Mouse (Mus musculus): ENCODE measurements around the gene Rnf41. TPM values are rescaled to one million over a fixed set of nuclear protein-coding genes. Genes with fewer than 3 reads are reported as not detected.

Rnf41 gene
- total and polyA plus RNA-seq, 3 experiments, result 27.4 to 28.1 TPM; not detected in 1

GRCm38 (mm10) chr10:128459409-128460269 is 48.2 kb downstream of the Rnf41 start (continued):
- TF ChIP-seq EP300 (IDR thresholded peaks at IDR 0.05; ENCODE audit: low read depth in 1 of 2, low read length in 2 of 2) (peak; percentile 17 to 56; a peak in 1 of 4 replicates), SIN3A (IDR thresholded peaks at IDR 0.05; ENCODE audit: low read length) (no peak; the same call in 1 of the 2 replicates), USF2 (IDR thresholded peaks at IDR 0.05; ENCODE audit: borderline replicate concordance in 1 of 2, insufficient read depth in 1 of 2, low read depth in 1 of 2, low read length in 2 of 2) (no peak), E2F4 (IDR thresholded peaks at IDR 0.05; ENCODE audit: borderline replicate concordance, low read depth, low read length) (no peak), UBTF (IDR thresholded peaks at IDR 0.05; ENCODE audit: borderline replicate concordance, insufficient read depth, low read depth, low read length) (no peak), MAZ (IDR thresholded peaks at IDR 0.05; ENCODE audit: low read depth, low read length) (no peak), POLR2A (IDR thresholded peaks at IDR 0.05; ENCODE audit: control insufficient read depth in 1 of 2, insufficient read depth in 1 of 2, low read depth in 1 of 2, low read length in 2 of 2, poor library complexity in 1 of 2) (peak; percentile 18 to 51; a peak in 1 of 4 replicates), BHLHE40 (IDR thresholded peaks at IDR 0.05; ENCODE audit: borderline replicate concordance, low read depth, low read length) (0 out of 2 replicates have a peak, but pooled peaks have one; percentile 29), GABPA (IDR thresholded peaks at IDR 0.05; ENCODE audit: low read depth, low read length) (no peak), CTCF (IDR thresholded peaks at IDR 0.05 in 2 of 3, conservative IDR thresholded peaks at IDR 0.05 in 1 of 3; ENCODE audit: control insufficient read depth in 1 of 3, insufficient read depth in 1 of 3, low read depth in 2 of 3, low read length in 3 of 3, poor library complexity in 1 of 3, severe bottlenecking in 1 of 3) (no peak), ZC3H11A (IDR thresholded peaks at IDR 0.05; ENCODE audit: low read depth, low read length) (no peak), SMC3 (IDR thresholded peaks at IDR 0.05; ENCODE audit: low read depth, low read length) (no peak), ETS1 (IDR thresholded peaks at IDR 0.05; ENCODE audit: low read depth, low read length) (no peak), RCOR1 (IDR thresholded peaks at IDR 0.05; ENCODE audit: low read depth, low read length) (0 out of 2 replicates have a peak, but pooled peaks have one; percentile 38), MAFK (IDR thresholded peaks at IDR 0.05; ENCODE audit: borderline replicate concordance, low read depth, low read length) (no peak), CHD1 (IDR thresholded peaks at IDR 0.05; ENCODE audit: low read depth, low read length) (no peak), TCF12 (IDR thresholded peaks at IDR 0.05; ENCODE audit: low read depth, low read length) (peak; percentile 60; the same call in 1 of the 2 replicates), CHD2 (IDR thresholded peaks at IDR 0.05; ENCODE audit: low read length) (no peak; the same call in 1 of the 2 replicates), MAX (IDR thresholded peaks at IDR 0.05; ENCODE audit: low read length) (no peak), POLR2AphosphoS2 (IDR thresholded peaks at IDR 0.05; ENCODE audit: low read length) (peak; percentile 38; the same call in 1 of the 2 replicates), MEF2A (IDR thresholded peaks at IDR 0.05; ENCODE audit: extremely low read depth, insufficient replicate concordance, low read depth, low read length, poor library complexity, severe bottlenecking) (no peak)

- Histone ChIP-seq H3K27ac (ENCODE audit: control insufficient read depth, low read depth, low read length) (peak overlapping the region; percentile 95), H3K4me1 (ENCODE audit: control insufficient read depth in 1 of 2, insufficient read depth in 2 of 2, low read length in 2 of 2) (peaks cover 5 to 12% of the 10 kb centered on the region in 2 experiments; a peak in 2 of 4 replicates), H3K9me3 (replicated peaks; ENCODE audit: insufficient read depth, low read length) (no peaks in the 10 kb centered on the region), H3K36me3 (ENCODE audit: control insufficient read depth in 1 of 2, insufficient read depth in 2 of 2, low read length in 2 of 2) (peaks cover 7% of the 10 kb centered on the region in 2 experiments), H3K4me3 (ENCODE audit: control insufficient read depth in 1 of 2, insufficient read depth in 1 of 2, low read depth in 2 of 2, low read length in 2 of 2) (peak overlapping the region; percentile 97 to 98), H3K9ac (ENCODE audit: control insufficient read depth, low read depth, low read length, poor library complexity, severe bottlenecking) (peak overlapping the region; percentile 89), H3K79me2 (ENCODE audit: control insufficient read depth, insufficient read depth, low read length, poor library complexity) (peaks cover 21% of the 10 kb centered on the region), H3K27me3 (ENCODE audit: control insufficient read depth in 1 of 2, insufficient read depth in 2 of 2, low read length in 2 of 2) (no peaks in the 10 kb centered on the region)
- TF ChIP-seq SIN3A (IDR thresholded peaks at IDR 0.05; ENCODE audit: low read length) (0 out of 2 replicates have a peak, but pooled peaks have one; percentile 47), POLR2AphosphoS5 (IDR thresholded peaks at IDR 0.05; ENCODE audit: borderline replicate concordance, low read depth, low read length) (no peak)
- DNase-seq (ENCODE audit: low read depth, low spot score), result no peak
Observed at GRCm38 (mm10) chr10:128460270-128460630, 48.8 kb downstream of the Rnf41 start.

Data from MEL (cell line).